Comparison of ENCODE assay signal across 9 mouse cellular contexts in the genomic region with DNA sequence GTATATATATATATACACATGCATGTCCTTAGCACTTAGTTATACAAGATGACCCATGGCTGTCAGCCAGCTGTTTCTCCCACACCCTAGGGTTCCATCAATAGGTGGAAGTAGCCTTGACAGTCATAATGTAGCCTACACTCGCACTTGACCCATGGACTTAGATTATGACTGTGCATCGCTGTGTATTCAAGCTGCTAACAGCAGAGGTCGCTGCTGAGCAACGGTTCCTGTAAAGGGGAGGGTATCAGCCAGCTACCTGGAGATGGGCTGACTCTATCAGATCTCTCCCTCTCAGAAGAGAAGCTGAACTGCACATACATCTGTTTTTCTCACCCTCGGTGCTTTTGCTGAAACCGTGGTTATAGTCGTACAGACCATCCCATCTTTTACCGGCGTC. TPM values are rescaled to one million over a fixed set of nuclear protein-coding genes. Genes with fewer than 3 reads are reported as not detected.
DNase-seq lines count a peak whose midpoint lies in the region; ATAC-seq and TF ChIP-seq lines count a peak whose summit lies in the region.
"Had no signal": no experiment of that assay in that cellular context is flagged by ENCODE, and none has a peak within 500 bp of the region (broad histone marks: within the 10 kb centered on the region; RNA-seq: fewer than 3 reads in every experiment).

No protein-coding gene starts in this region.

- WGBS in kidney, embryonic 16.5 days: 30% methylated on average over 9 of the region's 9 CpGs
- 28% methylated on average over 9 of the region's 9 CpGs for WGBS in lung, adult 2 months
- WGBS in forebrain, embryonic 13.5 days: 37% methylated on average over 9 of the region's 9 CpGs

- no peaks in the 10 kb centered on the region for H3K9me3 ChIP-seq in kidney, embryonic 16.5 days (ENCODE audit: low read length)
- H3K9me3 ChIP-seq in G1E (replicated peaks): no peaks in the 10 kb centered on the region
- H3K9me3 ChIP-seq in forebrain, embryonic 13.5 days (replicated peaks): no peaks in the 10 kb centered on the region

- no peaks in the 10 kb centered on the region for H3K27me3 ChIP-seq in kidney, embryonic 16.5 days (ENCODE audit: insufficient read depth, low read length)
- peaks cover 13% of the 10 kb centered on the region; the same call in 1 of the 2 replicates for H3K27me3 ChIP-seq in G1E (ENCODE audit: insufficient read depth, low read length)
- H3K27me3 ChIP-seq in forebrain, embryonic 13.5 days: 0 out of 2 replicates have a peak, but pooled peaks cover 2% of the 10 kb centered on the region

- no peak overlapping the region for H3K27ac ChIP-seq in kidney, embryonic 16.5 days (ENCODE audit: low read length)
- H3K27ac ChIP-seq in forebrain, embryonic 13.5 days: no peak overlapping the region

- TF ChIP-seq POLR2A in lung, adult 2 months (IDR thresholded peaks at IDR 0.05; ENCODE audit: borderline replicate concordance, extremely low read depth, low read depth, low read length): no peak

- H3K9ac ChIP-seq in kidney, embryonic 16.5 days (replicated peaks; ENCODE audit: low read length): no peak overlapping the region
- no peak overlapping the region for H3K9ac ChIP-seq in forebrain, embryonic 13.5 days

- H3K36me3 ChIP-seq in kidney, embryonic 16.5 days (ENCODE audit: insufficient read depth, low read length): no peaks in the 10 kb centered on the region
- no peaks in the 10 kb centered on the region for H3K36me3 ChIP-seq in G1E (replicated peaks)
- no peaks in the 10 kb centered on the region for H3K36me3 ChIP-seq in forebrain, embryonic 13.5 days (ENCODE audit: poor library complexity, severe bottlenecking)

- H3K4me1 ChIP-seq in kidney, embryonic 16.5 days (ENCODE audit: insufficient read depth, low read length): no peaks in the 10 kb centered on the region
- H3K4me1 ChIP-seq in G1E (ENCODE audit: insufficient read depth, low read depth, low read length): peaks cover 13% of the 10 kb centered on the region
- H3K4me1 ChIP-seq in lung, adult 2 months (ENCODE audit: control insufficient read depth, insufficient read depth, low read length): no peaks in the 10 kb centered on the region
- H3K4me1 ChIP-seq in forebrain, embryonic 13.5 days: no peaks in the 10 kb centered on the region

- DNase-seq in kidney, adult 9 months: peak; percentile 29
- DNase-seq in CD4-positive helper T cell, adult 2 months (ENCODE audit: low read depth, low spot score): peak; percentile 14
- peak; percentile 21 for DNase-seq in G1E (ENCODE audit: low spot score)
- DNase-seq in cerebellum, postnatal 25 days: peak; percentile 61 to 73
- DNase-seq in lung, adult 2 months: peak; percentile 26
- DNase-seq in thymus, postnatal 25 days: peak; percentile 68

- peak; percentile 75 for TF ChIP-seq CTCF in G1E (IDR thresholded peaks at IDR 0.05; ENCODE audit: low read depth, low read length)
- TF ChIP-seq CTCF in lung, adult 2 months (IDR thresholded peaks at IDR 0.05; ENCODE audit: insufficient read depth, low read length): peak; percentile 62

- H3K4me2 ChIP-seq in kidney, embryonic 16.5 days (replicated peaks; ENCODE audit: low read depth, low read length): no peak overlapping the region
- H3K4me2 ChIP-seq in forebrain, embryonic 13.5 days: no peak overlapping the region

- no peak for ATAC-seq in kidney, embryonic 16.5 days (ENCODE audit: low FRiP score, low TSS enrichment)
- ATAC-seq in G1E (ENCODE audit: extremely low read depth, insufficient number of reproducible peaks, low FRiP score, poor library complexity, severe bottlenecking): no peak
- ATAC-seq in forebrain, embryonic 13.5 days: no peak

- no peak overlapping the region for H3K4me3 ChIP-seq in kidney, embryonic 16.5 days (ENCODE audit: low read length)
- no peak overlapping the region for H3K4me3 ChIP-seq in G1E (ENCODE audit: low read depth, low read length)
- no peak overlapping the region for H3K4me3 ChIP-seq in lung, adult 2 months (replicated peaks; ENCODE audit: extremely low read depth, low read depth, low read length)
- H3K4me3 ChIP-seq in forebrain, embryonic 13.5 days: no peak overlapping the region

RNA-seq across cellular contexts. Expression of gene Gucy2d, which starts 2.6 kb away (rescaled TPM):
- 0.09 TPM in 1 of 2 replicates, not detected in the other for polyA plus RNA-seq in kidney, embryonic 16.5 days (2015; fragmentation: Nextera tagmentation; extraction: Ambion mirVana)
- total RNA-seq in G1E (2014; fragmentation: Nextera tagmentation) (not detected in 2 replicates), G1E (2017) (0.05 TPM in 1 of 2 replicates, not detected in the other)
- not detected in 2 replicates for polyA plus RNA-seq in G1E (2012)
- 0.04 TPM in 1 of 2 replicates, not detected in the other for polyA plus RNA-seq in lung, adult 2 months (2012; rRNA removed)
- polyA plus RNA-seq in forebrain, embryonic 13.5 days (2015; fragmentation: Nextera tagmentation; extraction: Ambion mirVana): not detected in 2 replicates
- polyA plus RNA-seq: heart, embryonic 14.5 days had no signal

RNA-seq across cellular contexts. Expression of gene Lrrc32, which starts 51.5 kb away (rescaled TPM):
- 15.3 and 17.9 TPM in 2 replicates for polyA plus RNA-seq in kidney, embryonic 16.5 days (2015; fragmentation: Nextera tagmentation; extraction: Ambion mirVana)
- total RNA-seq in G1E (2014; fragmentation: Nextera tagmentation) (not detected in 2 replicates), G1E (2017) (0.05 TPM in 1 of 2 replicates, not detected in the other)
- polyA plus RNA-seq in G1E (2012): not detected in 2 replicates
- 38.4 and 49.3 TPM in 2 replicates for polyA plus RNA-seq in lung, adult 2 months (2012; rRNA removed)
- polyA plus RNA-seq in forebrain, embryonic 13.5 days (2015; fragmentation: Nextera tagmentation; extraction: Ambion mirVana): 1.8 and 2.1 TPM in 2 replicates

Comparison
In these comparisons a context has a peak if more than half of its experiments do, and no peak if none do; other contexts are left out.
1. DNase-seq: peak in every context shown above with its lines; median percentile 68 in thymus, postnatal 25 days; 67 in cerebellum, postnatal 25 days; 29 in kidney, adult 9 months; 26 in lung, adult 2 months; 21 in G1E; 14 in CD4-positive helper T cell, adult 2 months.